Mouse (Mus musculus) layer of hippocampus, adult 8-10 months (tissue): Measurements from ENCODE around the gene 4921517D22Rik. TPM values are rescaled to one million over a fixed set of nuclear protein-coding genes. Genes with fewer than 3 reads are reported as not detected.
A peak's percentile ranks its signal among the peaks of the same experiment; 100 is the strongest.

Source experiments
- DNase-seq, 2 experiments: peaks; one replicate each; pipeline ENCODE4 v3.0.0; 2022; ENCODE audit warnings: low spot score in 2 of 2
- total RNA-seq, 4 experiments: library from RNA; stranded (reverse); gene quantifications; 2 replicates each; pipeline ENCODE4 v1.2.4; 2022

4921517D22Rik gene
- total RNA-seq, 4 experiments from 2014 or later = not detected

DNA sequence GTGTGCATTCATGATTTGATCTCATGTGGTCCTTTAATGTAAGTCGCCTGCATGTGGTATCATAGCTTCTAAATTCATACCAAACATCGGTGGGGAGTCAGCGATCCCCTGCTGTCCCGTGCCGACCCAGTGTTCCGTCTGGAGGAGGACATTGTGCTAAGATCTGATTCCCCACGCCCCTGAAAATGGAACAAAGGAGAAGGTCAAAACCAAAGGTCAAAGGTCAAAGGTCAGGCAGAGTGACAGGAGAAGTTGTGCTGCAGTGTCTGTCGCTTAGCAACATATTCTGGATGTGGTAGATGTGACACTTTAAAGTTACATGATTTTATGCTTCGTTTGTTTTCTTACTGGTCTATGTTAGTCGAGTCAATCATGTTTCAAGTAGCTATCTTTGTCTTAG is 2.4 kb downstream of the 4921517D22Rik start:
- no peak for DNase-seq

DNA sequence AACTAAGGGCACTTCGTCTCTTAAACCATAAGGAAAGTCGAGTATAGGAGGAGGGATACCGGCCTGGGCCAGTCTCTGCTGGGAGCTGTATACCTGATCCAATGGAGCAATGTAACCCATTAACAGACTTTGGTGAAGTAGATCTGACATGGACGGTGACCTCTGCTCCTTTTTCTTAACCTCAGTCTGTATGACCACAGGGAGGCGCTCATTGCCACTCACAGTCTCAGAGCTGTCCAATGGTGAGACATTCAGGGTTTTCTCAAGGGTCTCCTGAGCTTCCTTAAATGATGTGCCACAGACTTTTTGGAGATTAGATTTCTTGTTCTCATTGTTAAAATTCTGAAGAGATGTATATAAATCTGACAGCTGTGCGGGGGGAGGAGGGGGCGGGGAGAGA is 3.3 kb downstream of the 4921517D22Rik start:
- DNase-seq = no peak

DNA sequence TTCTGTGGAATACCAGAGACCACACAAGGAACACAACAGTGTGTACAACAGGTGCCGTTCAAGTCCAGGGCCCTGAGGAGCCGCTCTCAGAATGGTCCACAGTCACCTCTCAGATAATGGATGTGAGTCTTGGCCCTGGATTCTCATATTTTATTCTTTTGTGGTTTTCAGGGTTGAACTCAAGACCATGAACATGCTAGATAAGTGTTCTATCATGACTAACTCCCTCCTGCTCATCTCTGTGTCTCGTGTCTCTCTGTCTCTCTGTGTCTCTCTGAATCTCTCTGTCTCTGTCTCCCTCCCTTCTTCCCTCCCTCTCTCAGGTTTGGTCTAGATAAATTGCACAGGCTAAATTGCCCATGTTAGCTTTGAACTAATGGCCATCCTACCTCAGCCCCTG is 4.1 kb downstream of the 4921517D22Rik start:
- DNase-seq = no peak

DNA sequence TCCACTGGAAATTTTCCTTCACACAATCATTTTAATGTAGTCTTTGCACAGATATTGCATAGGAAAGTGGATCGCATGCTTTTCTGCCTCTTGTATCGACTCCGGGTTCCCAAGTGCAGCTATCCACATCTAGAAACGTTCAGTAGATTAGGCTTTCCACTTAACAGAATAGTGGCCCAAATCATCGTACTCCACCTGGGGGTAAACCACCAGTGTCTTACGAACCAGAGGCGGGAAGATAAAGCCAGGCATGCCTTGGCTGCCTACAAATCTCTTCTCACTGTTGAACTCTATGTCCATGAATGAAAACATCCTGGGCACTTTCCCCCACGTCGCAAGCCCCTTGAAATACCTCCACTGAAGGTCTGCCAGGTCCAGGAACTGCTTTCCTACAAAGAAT is 4.6 kb downstream of the 4921517D22Rik start:
- no peak for DNase-seq

DNA sequence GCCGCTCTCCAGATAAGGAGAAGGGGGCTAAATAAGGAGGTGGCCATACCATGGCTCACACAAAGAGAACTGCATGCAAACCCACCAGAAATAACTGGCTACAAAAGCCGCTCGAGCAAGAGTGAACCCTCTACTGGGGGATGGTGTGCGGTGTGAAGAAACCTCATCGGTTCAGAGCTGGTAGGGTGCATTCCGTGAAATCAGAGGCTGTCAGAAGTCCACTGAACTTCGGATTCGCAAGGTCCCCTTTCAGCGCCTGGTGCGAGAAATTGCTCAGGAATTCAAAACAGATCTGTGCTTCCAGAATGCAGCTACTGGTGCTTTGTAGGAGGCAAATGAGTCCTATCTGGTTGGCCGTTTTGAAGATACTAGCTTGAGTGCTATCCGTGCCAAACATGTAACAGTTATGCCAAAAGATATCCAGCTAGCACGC is 5.6 kb downstream of the 4921517D22Rik start:
- DNase-seq = no peak

DNA sequence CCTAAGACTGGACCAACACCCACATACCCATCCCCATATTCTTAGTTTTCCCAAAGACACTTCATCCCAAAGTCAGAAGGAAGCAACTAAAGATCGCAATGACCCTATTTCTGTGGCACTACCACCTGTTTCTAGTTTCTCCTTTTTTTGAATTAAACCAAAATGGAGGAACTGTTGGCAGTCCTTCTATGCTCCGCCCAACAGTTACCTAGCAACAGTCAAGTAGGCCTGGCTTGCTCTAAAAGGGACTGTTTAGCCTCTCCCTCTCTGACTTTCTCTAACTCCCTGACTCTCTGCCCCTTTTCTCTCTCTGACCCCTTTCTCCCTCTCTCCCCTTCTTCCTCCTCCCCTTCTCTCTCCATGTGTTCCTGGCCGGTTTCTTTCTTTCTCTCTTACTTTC is 8.7 kb downstream of the 4921517D22Rik start:
- no peak for DNase-seq

DNA sequence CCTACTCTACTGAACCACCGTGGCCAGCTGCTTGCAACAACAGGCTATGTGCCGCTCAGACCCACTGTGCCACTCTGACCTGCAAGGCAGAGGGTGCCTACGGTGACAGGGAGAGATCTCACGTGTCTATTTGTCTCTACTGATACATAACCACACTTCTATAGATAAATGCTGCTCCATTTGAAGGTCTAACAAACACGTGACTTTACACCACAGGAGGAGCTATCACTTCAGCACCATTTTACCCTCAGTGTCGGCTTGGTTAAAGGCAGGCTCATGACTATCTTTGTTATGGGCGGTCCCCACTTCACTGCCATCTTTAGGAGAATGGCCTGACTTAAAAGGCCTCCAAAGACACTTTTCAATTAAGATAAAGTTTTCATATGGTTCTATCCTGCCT is 11.3 kb downstream of the 4921517D22Rik start:
- no peak for DNase-seq

DNA sequence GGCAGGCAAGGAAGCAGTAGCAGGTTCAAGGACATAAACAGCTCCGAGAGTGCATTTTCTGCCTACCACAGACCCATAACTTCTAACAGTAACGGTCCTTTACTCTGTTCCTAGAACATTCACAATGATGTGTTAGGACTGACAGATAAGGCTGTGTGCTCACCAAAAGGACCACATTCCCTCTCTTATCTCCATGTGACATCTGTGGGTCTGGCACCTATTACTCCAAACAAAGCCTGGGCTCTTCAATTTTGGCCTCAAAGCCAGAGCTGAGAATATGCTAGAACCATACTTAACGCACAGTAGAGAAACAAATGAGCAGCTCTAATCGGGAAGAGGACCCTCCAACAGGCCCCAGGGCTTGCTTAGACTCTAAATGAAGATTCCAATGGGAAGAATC is 14.0 kb downstream of the 4921517D22Rik start:
- DNase-seq = no peak

DNA sequence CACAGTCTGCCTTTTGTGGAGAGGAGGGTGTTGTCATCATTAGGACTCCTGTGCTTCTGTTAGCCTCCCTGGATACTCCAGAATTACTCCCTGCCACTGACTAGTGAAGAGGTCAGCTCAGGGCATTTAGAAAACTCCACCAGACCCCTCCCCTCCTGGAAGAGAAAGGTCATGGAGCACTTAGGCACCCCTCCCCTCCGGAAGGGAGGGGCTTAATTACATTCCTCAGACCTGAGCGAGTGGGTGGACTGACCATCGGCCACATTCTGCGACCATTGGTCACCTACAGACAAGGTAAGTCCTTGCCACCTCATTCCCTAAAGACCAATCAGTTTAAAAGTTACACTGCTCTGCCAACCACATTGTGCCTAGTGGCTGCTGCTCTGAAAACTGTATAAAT is 14.6 kb downstream of the 4921517D22Rik start:
- DNase-seq = no peak

DNA sequence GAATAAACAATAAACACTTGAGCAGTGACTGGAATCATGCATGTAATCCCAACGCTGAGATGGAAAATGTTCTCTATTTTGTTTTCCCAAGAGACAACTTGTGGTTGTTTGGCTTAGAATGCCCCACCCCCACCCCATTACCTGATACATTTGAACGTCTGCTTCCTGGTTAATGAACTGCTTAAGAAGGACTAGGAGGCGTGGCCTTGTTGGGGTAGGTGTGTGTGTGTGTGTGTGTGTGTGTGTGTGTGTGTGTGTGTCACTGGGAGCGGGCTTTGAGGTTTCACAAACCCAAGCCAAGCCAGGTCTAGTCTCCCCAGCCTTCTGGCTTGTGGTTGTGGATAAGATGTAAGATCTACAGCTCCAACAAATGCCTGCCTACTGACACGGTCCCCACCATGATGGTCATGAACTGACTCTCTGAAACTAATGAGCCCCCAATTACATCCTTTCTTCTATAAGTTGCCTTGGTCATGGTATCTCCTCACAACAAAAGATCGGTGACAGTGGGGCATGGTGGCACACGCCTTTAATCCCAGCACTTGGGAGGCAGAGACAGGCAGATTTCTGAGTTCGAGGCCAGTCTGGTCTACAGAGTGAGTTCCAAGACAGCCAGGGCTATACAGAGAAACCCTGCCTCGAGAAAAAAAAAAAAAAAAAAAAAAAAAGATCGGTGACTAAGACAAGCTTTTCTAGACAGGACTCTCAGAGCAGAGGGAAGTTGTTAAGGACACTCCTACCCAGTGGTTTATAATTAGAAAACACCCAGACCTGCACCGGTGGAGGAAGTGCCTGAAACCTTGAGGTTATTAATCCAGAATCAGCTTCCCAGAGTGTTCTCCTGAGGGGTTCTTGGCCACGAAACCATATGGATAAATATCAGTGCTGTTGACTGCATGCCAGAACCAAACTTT is 17.3 kb downstream of the 4921517D22Rik start:
- no peak for DNase-seq

DNA sequence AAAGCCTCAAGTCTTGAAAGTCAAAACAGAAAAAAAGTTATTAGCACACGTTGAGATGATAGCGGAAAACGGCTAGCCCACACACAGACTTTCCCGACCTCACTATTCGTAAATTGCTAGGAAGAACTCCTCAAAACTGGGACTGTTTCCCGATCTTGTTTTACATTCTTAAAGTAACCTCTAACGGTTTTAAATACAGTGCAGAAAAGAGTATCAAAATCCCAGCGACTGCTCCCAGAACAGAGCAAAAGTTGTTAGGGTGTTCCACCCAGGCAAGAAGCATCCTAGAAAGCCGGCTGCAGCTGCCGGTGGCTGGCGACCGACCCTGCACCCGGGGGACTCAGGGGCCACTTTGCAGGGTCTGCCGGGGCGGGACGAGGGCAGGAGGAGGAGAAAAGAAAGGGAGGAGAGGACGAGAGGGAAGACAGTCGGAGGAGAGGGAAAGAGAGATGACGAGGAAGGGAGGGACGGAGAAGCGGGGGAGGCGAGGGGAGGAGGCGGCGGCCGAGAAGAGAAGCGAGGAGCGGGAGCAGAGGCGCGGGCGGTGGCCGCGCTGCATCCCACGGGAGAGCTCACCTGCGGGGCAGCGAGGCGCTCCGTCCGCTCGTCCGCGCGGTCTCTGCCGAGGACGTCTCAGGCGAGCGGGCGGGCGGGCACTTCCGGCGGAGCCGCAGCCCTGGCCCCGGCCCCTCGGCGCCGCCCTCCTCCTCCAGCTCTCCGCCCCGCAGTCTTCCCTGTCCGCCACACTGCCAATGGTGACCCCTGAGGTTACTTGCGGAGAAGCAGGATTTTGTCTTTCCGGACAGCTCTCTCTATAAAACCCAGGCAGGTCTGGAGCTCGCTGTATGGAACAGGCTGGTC is 18.5 kb downstream of the 4921517D22Rik start, which contains the start of gene Golm1:
Golm1 (minus strand) TSS at position 661 of the 861 bp plus-strand sequence.
- DNase-seq = no peak

DNA sequence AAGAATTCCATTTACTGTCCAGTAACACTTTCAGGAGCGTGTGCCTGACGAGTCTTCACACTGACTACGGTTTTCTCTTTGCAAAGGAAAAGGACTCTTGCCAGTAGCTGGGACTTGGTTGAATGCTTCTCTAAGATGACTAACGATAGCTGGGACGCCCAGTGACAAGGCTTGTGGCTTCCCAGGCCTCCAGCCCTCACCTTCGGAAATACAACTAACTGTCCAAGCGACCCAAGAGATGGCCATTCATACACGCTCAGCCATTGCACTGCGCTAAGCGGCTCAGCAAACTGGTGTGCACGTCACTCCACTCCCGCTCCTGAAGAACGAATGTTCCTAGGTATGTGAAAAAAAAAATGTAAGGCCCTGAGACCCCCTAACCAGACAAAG is 19.2 kb downstream of the 4921517D22Rik start:
- DNase-seq = no peak

DNA sequence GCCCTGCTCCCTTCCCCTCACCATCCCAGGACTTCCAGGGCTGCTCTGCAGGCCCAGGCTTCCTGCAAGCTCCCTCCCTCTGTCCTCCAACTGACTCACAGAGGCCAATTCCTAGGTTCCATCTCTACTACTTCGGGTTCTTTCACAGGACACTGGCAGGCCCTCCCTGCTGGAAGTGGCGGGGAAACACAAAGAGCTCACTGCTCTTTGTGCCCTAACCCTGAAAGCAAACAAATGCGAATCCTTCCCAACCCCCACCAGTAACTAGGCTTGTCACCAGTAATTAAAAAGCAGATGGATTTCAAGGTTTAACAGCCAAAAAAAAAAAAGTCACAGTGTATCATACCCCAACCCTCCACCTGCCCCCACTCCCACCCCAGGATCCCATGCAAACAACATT is 19.7 kb downstream of the 4921517D22Rik start:
- DNase-seq = no peak

DNA sequence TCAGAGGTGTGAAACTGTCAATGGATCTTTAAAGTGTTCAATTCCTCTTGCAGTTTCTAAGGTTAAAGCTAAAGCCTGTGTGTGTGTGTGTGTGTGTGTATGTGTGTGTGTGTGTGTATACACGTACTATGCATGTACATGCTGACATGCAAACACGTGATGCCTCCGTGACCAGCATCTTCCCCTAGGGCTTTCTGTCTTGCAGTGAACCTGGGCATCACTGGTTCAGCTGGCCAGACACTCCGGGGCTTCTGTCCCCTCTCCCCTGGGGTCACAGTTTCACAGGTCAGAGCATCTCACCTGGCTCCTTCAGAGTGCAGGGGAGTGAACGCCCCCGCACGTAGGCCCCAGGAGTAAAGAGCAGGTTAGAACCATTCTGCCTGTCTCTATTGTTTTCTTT is 20.3 kb downstream of the 4921517D22Rik start:
- DNase-seq = no peak

DNA sequence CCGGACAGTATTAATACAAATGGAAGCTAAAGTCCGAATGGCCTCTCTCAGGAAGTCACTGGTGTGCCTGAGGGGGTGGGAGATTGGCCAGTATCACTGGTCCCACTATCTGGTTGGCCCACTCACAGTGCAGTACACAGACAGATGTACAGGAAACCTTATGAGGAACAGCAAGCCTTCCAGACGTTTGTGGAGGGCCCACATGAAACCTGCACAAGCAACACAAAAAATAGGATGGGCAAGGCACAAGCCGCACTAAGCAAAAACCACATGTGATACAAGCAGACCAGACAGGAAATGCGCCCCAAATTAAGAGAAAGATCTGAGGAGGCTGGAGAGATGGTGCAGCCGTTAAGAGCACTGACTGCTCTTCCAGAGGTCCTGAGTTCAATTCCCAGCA is 21.7 kb downstream of the 4921517D22Rik start:
- DNase-seq = no peak

DNA sequence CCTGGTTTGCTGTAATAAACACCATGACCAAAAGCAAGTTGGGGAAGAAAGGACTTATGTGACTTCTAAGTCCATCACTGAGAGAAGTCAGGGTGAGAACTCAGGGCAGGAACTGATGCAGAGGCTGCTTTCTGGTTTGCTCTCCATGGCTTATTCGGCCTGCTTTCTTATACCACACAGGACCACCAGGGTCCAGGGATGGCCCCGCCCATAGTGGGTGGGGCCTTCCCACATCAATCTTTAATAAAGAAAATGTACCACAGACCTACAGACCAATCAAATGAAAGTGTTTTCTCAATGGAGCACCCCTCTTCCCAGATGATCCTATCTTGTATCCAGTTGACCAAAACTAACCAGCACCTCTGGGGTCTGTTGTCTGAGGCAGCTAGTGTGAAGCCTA is 22.4 kb downstream of the 4921517D22Rik start:
- DNase-seq = no peak

DNA sequence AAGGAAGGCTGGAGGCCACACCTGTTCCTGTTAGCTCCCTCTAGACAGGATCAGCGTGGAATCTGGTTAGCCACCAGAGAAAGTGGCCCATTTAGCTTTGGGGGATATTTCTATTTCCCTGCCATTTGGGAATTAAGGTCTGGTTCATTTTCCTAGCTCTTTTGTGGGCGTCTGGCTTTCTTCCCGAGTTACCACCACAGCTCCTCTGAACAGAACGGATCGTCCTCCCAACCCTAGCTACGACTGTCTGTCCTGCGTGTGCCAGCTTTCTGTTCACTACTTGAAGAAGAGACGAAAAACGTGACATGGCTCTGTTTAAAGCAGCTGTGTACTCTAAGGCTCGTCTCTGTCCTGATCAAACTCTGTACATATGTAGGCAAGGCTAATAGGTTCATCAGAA is 24.0 kb downstream of the 4921517D22Rik start:
- DNase-seq = peak; percentile 45 to 74

DNA sequence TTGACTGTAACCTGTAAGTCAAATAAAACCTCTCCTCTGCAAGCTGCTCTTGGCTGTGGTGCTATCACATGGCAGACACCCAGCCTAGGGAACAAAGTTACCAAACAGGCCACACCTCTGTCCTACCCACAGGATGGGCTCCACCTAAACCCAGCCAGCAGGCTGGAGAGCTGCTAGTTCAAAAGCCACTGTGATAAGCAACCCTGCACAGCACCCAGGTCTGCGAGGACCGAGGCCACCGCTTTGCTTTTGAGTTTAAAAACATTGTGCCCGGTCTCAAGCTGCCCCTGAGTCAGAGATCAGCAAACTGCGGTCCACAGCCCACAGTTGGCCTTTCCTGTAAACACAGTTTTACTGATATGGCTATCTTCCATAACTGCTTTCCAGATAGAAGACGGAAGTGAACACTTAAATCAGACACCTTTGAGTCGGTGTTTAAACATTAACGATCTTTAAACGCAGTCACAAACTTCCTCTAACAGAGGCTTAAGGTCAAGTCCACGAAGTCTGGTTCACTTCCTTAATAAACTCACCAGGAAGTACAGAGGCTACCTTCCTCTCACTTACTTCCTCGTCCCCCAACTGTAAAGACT is 25.3 kb downstream of the 4921517D22Rik start:
- DNase-seq = no peak

DNA sequence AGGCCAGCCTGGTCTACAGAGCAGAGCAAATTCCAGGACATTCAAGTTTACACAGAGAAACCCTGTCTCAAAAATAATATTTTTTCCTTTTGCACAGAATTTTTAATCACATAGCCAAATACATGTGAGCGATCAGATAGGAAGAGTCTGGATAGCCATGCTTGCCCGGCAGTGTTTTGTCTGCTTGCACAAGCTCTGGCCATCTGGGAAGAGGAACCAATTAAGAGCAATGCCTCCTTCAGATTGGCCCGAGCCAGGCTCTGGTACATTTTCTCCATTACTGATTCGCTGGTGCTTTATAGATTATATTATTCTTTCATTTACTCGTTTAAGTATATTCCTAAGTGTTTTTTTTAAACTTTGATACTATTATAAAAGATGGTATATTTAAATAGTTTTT is 26.1 kb downstream of the 4921517D22Rik start:
- peak in 1 of 2 experiments; percentile 44 for DNase-seq

DNA sequence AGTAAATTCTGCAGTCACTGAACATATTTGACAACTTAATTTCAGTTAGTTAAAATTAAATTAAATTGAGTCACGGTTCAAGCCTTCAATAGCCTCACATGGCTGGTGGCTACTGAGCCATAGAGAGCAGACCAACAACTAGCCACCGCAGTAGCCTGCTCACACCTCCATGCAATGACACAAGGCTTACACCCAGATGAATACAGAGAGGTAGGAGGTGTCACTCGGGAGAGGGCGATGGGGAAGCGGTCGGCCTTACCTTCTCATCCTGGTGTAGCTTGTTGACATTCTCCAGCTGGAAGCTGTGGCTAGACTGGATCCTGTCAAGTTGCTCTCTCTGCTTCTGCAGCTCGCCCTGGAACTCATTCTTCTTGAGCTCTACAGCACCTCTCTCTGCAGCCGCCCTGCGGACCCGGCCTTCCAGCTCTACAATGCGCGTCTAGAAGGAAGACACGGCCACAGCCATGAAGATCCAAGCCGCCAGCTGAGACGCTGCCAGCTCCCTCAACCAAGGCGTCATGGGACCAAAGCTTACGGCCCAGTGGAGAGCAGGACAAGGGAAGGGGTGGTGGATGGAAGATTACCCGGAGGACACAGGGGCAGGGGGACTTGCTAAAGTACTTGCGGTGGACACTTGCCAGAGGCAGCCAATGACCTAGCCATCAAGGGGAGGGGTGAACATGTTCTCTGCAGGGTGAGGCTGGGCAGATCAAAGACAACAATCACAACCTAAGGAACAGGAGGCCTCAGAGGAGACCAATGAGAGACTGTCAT is 29.8 kb downstream of the 4921517D22Rik start:
- DNase-seq = no peak

DNA sequence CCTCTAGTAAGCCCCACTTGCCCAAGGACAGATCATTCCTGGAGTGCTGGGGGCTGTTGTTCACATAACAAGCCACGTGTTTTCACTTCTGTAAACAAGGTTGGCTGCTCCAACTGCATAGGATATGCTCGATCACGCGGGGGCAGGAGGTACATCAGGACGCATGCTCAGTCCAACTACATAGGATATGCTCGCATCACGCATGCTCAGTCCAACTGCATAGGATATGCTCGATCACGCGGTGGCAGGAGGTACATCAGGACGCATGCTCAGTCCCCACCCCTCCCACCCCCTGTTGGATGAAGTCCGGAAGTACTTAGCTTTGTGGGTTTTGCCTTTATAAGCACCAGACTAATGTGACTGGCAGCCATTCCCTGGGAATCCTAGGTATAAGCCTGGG is 31.9 kb downstream of the 4921517D22Rik start:
- no peak for DNase-seq
